Mouse (Mus musculus): ENCODE data around the gene Zfp566.

Zfp566 gene

GRCm38 (mm10) chr7:30053591-30053990 lies 36.7 kb downstream of the Zfp566 start:
- no peak for DNase-seq (ENCODE audit: low read depth, low spot score)

- DNase-seq (ENCODE audit: low read depth, low spot score) = peak; percentile 84
Measured at GRCm38 (mm10) chr7:30050882-30051548, 39.3 kb downstream of the Zfp566 start, which contains the start of gene Zfp14. Gene Zfp14, minus strand, starts transcription at chr7:30051380.

- no peak for DNase-seq (ENCODE audit: low read depth, low spot score)
Measured at GRCm38 (mm10) chr7:30048126-30048525, 42.2 kb downstream of the Zfp566 start.

- DNase-seq (ENCODE audit: low read depth, low spot score) = no peak
Measured at GRCm38 (mm10) chr7:30044354-30044753, 46.0 kb downstream of the Zfp566 start.

GRCm38 (mm10) chr7:30034331-30034730 lies 56.0 kb downstream of the Zfp566 start:
- no peak for DNase-seq (ENCODE audit: low read depth, low spot score)

GRCm38 (mm10) chr7:30031379-30031778 lies 58.9 kb downstream of the Zfp566 start:
- no peak for DNase-seq (ENCODE audit: low read depth, low spot score)

GRCm38 (mm10) chr7:30030677-30031076 lies 59.6 kb downstream of the Zfp566 start:
- no peak for DNase-seq (ENCODE audit: low read depth, low spot score)

GRCm38 (mm10) chr7:30028572-30028971 lies 61.8 kb downstream of the Zfp566 start:
- no peak for DNase-seq (ENCODE audit: low read depth, low spot score)
